Mouse (Mus musculus) heart, adult 2 months (tissue): ENCODE results near the gene Trpm3. TPM values are rescaled to one million over a fixed set of nuclear protein-coding genes. Genes with fewer than 3 reads are reported as not detected.

Experiments used
- DNase-seq, 2 experiments: peaks; one replicate each; pipeline ENCODE4 v3.0.0; 2021
- H3K27ac ChIP-seq: fragments of 200-600 bp; 2 replicates; pipeline ENCODE4 v1.8.1; 2022
- H3K27me3 ChIP-seq: fragments of 200-500 bp; 2 replicates; pipeline ENCODE4 v1.6.1; 2012; ENCODE audit warnings: mild to moderate bottlenecking, low read length, inconsistent platforms, mixed read lengths; ENCODE audit not compliant: control insufficient read depth, insufficient read depth
- H3K36me3 ChIP-seq: fragments of 200-500 bp; 2 replicates; pipeline ENCODE4 v1.6.1; 2012; ENCODE audit warnings: low read length, inconsistent platforms; ENCODE audit not compliant: control insufficient read depth, insufficient read depth
- H3K4me1 ChIP-seq: fragments of 200-500 bp; 2 replicates; pipeline ENCODE4 v1.6.1; 2011; ENCODE audit warnings: low read length; ENCODE audit not compliant: control insufficient read depth, insufficient read depth
- H3K4me3 ChIP-seq: fragments of 200-600 bp; 2 replicates; pipeline ENCODE4 v1.8.1; 2022
- H3K79me2 ChIP-seq: fragments of 200-500 bp; replicated peaks from 2 replicates; pipeline ENCODE4 v1.6.1; 2012; ENCODE audit warnings: mild to moderate bottlenecking, inconsistent platforms, low read length, moderate library complexity, mixed read lengths; ENCODE audit not compliant: control insufficient read depth, insufficient read depth
- H3K9ac ChIP-seq: fragments of 200-500 bp; 2 replicates; pipeline ENCODE4 v1.6.1; 2012; ENCODE audit warnings: low read depth, mild to moderate bottlenecking, control low read depth, inconsistent platforms, low read length, mixed read lengths
- CTCF ChIP-seq: fragments of 200-600 bp; IDR thresholded peaks from 2 replicates; pipeline ENCODE4 v1.8.1; 2022; ENCODE audit warnings: antibody characterized with exemption, mild to moderate bottlenecking, moderate library complexity
- EP300 ChIP-seq: fragments of 200-500 bp; IDR thresholded peaks from 2 replicates; pipeline ENCODE4 v1.6.1; 2011; ENCODE audit warnings: low read depth, low read length, control low read depth; ENCODE audit not compliant: insufficient read depth
- POLR2A ChIP-seq: fragments of 200-500 bp; IDR thresholded peaks from 2 replicates; pipeline ENCODE4 v1.6.1; 2011; ENCODE audit warnings: mild to moderate bottlenecking, low read depth, low read length, control low read depth; ENCODE audit not compliant: insufficient read depth
- WGBS: fragments of 180-500 bp; shearing (Covaris S2); methylation state at CpG from one replicate; pipeline ENCODE4 v1.1.7; 2018; 5-methylcytosine and 5-hydroxymethylcytosine counted together
- intact Hi-C: fragments of 180-260 bp; cut with DNase I; formaldehyde crosslinking; loops from one replicate; pipeline ENCODE4 v1.15.1; 2025
- polyA plus RNA-seq: library from polyadenylated mRNA; depleted of rRNA; stranded (reverse); fragments of >200 nt; gene quantifications from 2 replicates; pipeline ENCODE4 v1.2.3, GENCODE M21; 2012
- total RNA-seq, 2 experiments: library from RNA; stranded (reverse); gene quantifications; 2 replicates each; pipeline ENCODE4 v1.2.3; 2021

Trpm3 gene
- total and polyA plus RNA-seq, 3 experiments = 0.51 to 1.1 (median 0.81) TPM

- 57% methylated on average over 1 of the region's 1 CpGs for WGBS
- Histone ChIP-seq H3K36me3 (no peaks in the 10 kb centered on the region), H3K9ac (no peak overlapping the region), H3K4me3 (no peak overlapping the region), H3K79me2 (no peaks in the 10 kb centered on the region), H3K4me1 (no peaks in the 10 kb centered on the region), H3K27me3 (no peaks in the 10 kb centered on the region), H3K27ac (no peak overlapping the region)
- no peak for TF ChIP-seq EP300
- TF ChIP-seq POLR2A = no peak
- TF ChIP-seq CTCF = no peak
- intact Hi-C loops = no loop called here
- no peak for DNase-seq
These were observed 50.9 kb downstream of the Trpm3 start for GRCm38 (mm10) chr19:22189716-22190115.

- no peak for DNase-seq
- TF ChIP-seq CTCF = no peak
- no peak for TF ChIP-seq POLR2A
- no peak for TF ChIP-seq EP300
- H3K79me2 ChIP-seq = no peaks in the 10 kb centered on the region
- WGBS = 79% methylated on average over 2 of the region's 2 CpGs
- no peak overlapping the region for H3K27ac ChIP-seq
- no peaks in the 10 kb centered on the region for H3K27me3 ChIP-seq
- H3K4me1 ChIP-seq = no peaks in the 10 kb centered on the region
- intact Hi-C loops = no loop called here
- no peak overlapping the region for H3K9ac ChIP-seq
- no peaks in the 10 kb centered on the region for H3K36me3 ChIP-seq
- H3K4me3 ChIP-seq = no peak overlapping the region
These were observed 83.7 kb downstream of the Trpm3 start for GRCm38 (mm10) chr19:22222520-22222919.

GRCm38 (mm10) chr19:22234187-22234586 lies 95.3 kb downstream of the Trpm3 start:
- no peak overlapping the region for H3K27ac ChIP-seq
- no peaks in the 10 kb centered on the region for H3K4me1 ChIP-seq
- H3K36me3 ChIP-seq = no peaks in the 10 kb centered on the region
- TF ChIP-seq POLR2A (no peak), CTCF (no peak), EP300 (no peak)
- no peak overlapping the region for H3K9ac ChIP-seq
- DNase-seq = no peak
- no peak overlapping the region for H3K4me3 ChIP-seq
- H3K79me2 ChIP-seq = no peaks in the 10 kb centered on the region
- no peaks in the 10 kb centered on the region for H3K27me3 ChIP-seq
- intact Hi-C loops = no loop called here

- Histone ChIP-seq H3K4me3 (no peak overlapping the region), H3K27ac (no peak overlapping the region), H3K4me1 (no peaks in the 10 kb centered on the region), H3K27me3 (no peaks in the 10 kb centered on the region), H3K79me2 (no peaks in the 10 kb centered on the region), H3K36me3 (no peaks in the 10 kb centered on the region), H3K9ac (no peak overlapping the region)
- intact Hi-C loops = no loop called here
- no peak for DNase-seq
- no peak for TF ChIP-seq EP300
- TF ChIP-seq CTCF = no peak
- no peak for TF ChIP-seq POLR2A
- WGBS = 75% methylated on average over 6 of the region's 6 CpGs
These were observed 110.2 kb downstream of the Trpm3 start for GRCm38 (mm10) chr19:22249076-22249475.

GRCm38 (mm10) chr19:22272916-22273315 lies 134.1 kb downstream of the Trpm3 start:
- no peaks in the 10 kb centered on the region for H3K79me2 ChIP-seq
- DNase-seq = no peak
- H3K9ac ChIP-seq = no peak overlapping the region
- no peaks in the 10 kb centered on the region for H3K27me3 ChIP-seq
- intact Hi-C loops = no loop called here
- H3K4me1 ChIP-seq = no peaks in the 10 kb centered on the region
- 46% methylated on average over 5 of the region's 5 CpGs for WGBS
- H3K36me3 ChIP-seq = no peaks in the 10 kb centered on the region
- no peak overlapping the region for H3K27ac ChIP-seq
- TF ChIP-seq EP300 (no peak), POLR2A (no peak), CTCF (no peak)
- H3K4me3 ChIP-seq = no peak overlapping the region

- Histone ChIP-seq H3K4me3 (no peak overlapping the region), H3K36me3 (no peaks in the 10 kb centered on the region), H3K27me3 (no peaks in the 10 kb centered on the region), H3K27ac (no peak overlapping the region), H3K79me2 (no peaks in the 10 kb centered on the region), H3K9ac (no peak overlapping the region), H3K4me1 (no peaks in the 10 kb centered on the region)
- DNase-seq = no peak
- intact Hi-C loops = no loop called here
- 74% methylated on average over 3 of the region's 3 CpGs for WGBS
- TF ChIP-seq POLR2A (no peak), EP300 (no peak), CTCF (no peak)
These were observed 145.8 kb downstream of the Trpm3 start for GRCm38 (mm10) chr19:22284651-22285050.
